Mouse (Mus musculus): ENCODE measurements around the gene Cenpt. TPM values are rescaled to one million over a fixed set of nuclear protein-coding genes. Genes with fewer than 3 reads are reported as not detected.

Cenpt gene
- total RNA-seq, 2 experiments from 2014 or later: 1.9 to 3.9 TPM

- intact Hi-C loops (cut with DNase I; ENCODE audit: low total_unique reads): no loop called here
- DNase-seq: no peak
These were observed 41.5 kb downstream of the Cenpt start for GRCm38 (mm10) chr8:105811543-105811942.

- DNase-seq: no peak
- intact Hi-C loops (cut with DNase I; ENCODE audit: low total_unique reads): no loop called here
These were observed 42.0 kb downstream of the Cenpt start for GRCm38 (mm10) chr8:105811061-105811460.

GRCm38 (mm10) chr8:105810245-105810786 is 42.8 kb downstream of the Cenpt start:
- intact Hi-C loops (cut with DNase I; ENCODE audit: low total_unique reads): no loop called here
- no peak for DNase-seq

GRCm38 (mm10) chr8:105808480-105808879 is 44.6 kb downstream of the Cenpt start:
- intact Hi-C loops (cut with DNase I; ENCODE audit: low total_unique reads): no loop called here
- DNase-seq: peak; percentile 69

- intact Hi-C loops (cut with DNase I; ENCODE audit: low total_unique reads): no loop called here
- DNase-seq: no peak
These were observed 45.3 kb downstream of the Cenpt start for GRCm38 (mm10) chr8:105807766-105808165.

GRCm38 (mm10) chr8:105805964-105806363 is 47.1 kb downstream of the Cenpt start:
- intact Hi-C loops (cut with DNase I; ENCODE audit: low total_unique reads): no loop called here
- no peak for DNase-seq

- DNase-seq: no peak
- intact Hi-C loops (cut with DNase I; ENCODE audit: low total_unique reads): no loop called here
These were observed 47.7 kb downstream of the Cenpt start for GRCm38 (mm10) chr8:105805346-105805745.

GRCm38 (mm10) chr8:105804797-105805196 is 48.3 kb downstream of the Cenpt start:
- no peak for DNase-seq
- intact Hi-C loops (cut with DNase I; ENCODE audit: low total_unique reads): no loop called here

- no peak for DNase-seq
- intact Hi-C loops (cut with DNase I; ENCODE audit: low total_unique reads): no loop called here
These were observed 51.7 kb downstream of the Cenpt start for GRCm38 (mm10) chr8:105801153-105801904.

- intact Hi-C loops (cut with DNase I; ENCODE audit: low total_unique reads): no loop called here
- peak; percentile 83 for DNase-seq
These were observed 53.8 kb downstream of the Cenpt start for GRCm38 (mm10) chr8:105799091-105799812.

GRCm38 (mm10) chr8:105798408-105798807 is 54.7 kb downstream of the Cenpt start:
- intact Hi-C loops (cut with DNase I; ENCODE audit: low total_unique reads): no loop called here
- DNase-seq: no peak

GRCm38 (mm10) chr8:105795785-105796184 is 57.3 kb downstream of the Cenpt start:
- intact Hi-C loops (cut with DNase I; ENCODE audit: low total_unique reads): no loop called here
- DNase-seq: no peak

Other genes starting within 250 kb of the Cenpt start
- gene Ripor1, start 248.0 kb downstream of the Cenpt start, total RNA-seq (2021): 10 to 100 TPM; 18.9 to 20.6 TPM
- gene Ctcf, start 216.7 kb downstream of the Cenpt start, total RNA-seq (2021): 10 to 100 TPM; 34.5 TPM
- gene Agrp, start 215.9 kb downstream of the Cenpt start, total RNA-seq (2021): 1 to 10 TPM in 1 of 2 experiments, under 1 TPM in 1; 0.73 to 1.7 TPM
- gene Carmil2, start 167.0 kb downstream of the Cenpt start, total RNA-seq (2021): under 1 TPM; 0.18 to 0.35 TPM
- 10 to 100 TPM in 1 of 2 experiments, 1 to 10 TPM in 1; 9.2 to 10.3 TPM for gene Acd, start 152.2 kb downstream of the Cenpt start, total RNA-seq (2021)
- 1 to 10 TPM; 5.2 to 7.0 TPM for gene Pard6a, start 152.1 kb downstream of the Cenpt start, total RNA-seq (2021)
- gene 4933405L10Rik, start 145.6 kb downstream of the Cenpt start, total RNA-seq (2021): not detected
- 1 to 10 TPM; 1.6 to 1.7 TPM for gene Enkd1, start 145.1 kb downstream of the Cenpt start, total RNA-seq (2021)
- 1 to 10 TPM; 7.8 to 7.9 TPM for gene Gfod2, start 94.6 kb downstream of the Cenpt start, total RNA-seq (2021)
- gene Ranbp10, start 25.9 kb downstream of the Cenpt start, total RNA-seq (2021): 10 to 100 TPM; 20.1 to 20.2 TPM
- gene Tsnaxip1, start 25.5 kb downstream of the Cenpt start, total RNA-seq (2021): not detected
- 10 to 100 TPM; 19.6 to 22.7 TPM for gene Thap11, start 1.9 kb upstream of the Cenpt start, total RNA-seq (2021)
- gene Nutf2, start 7.3 kb upstream of the Cenpt start, total RNA-seq (2021): 10 to 100 TPM; 63.8 to 66.0 TPM
- gene Edc4, start 27.6 kb upstream of the Cenpt start, total RNA-seq (2021): 10 to 100 TPM; 21.1 to 21.5 TPM
- under 1 TPM in 1 of 2 experiments, not detected in 1; 0.69 TPM for gene Nrn1l, start 40.3 kb upstream of the Cenpt start, total RNA-seq (2021)
- gene Pskh1, start 47.2 kb upstream of the Cenpt start, total RNA-seq (2021): 10 to 100 TPM; 12.8 to 13.8 TPM
- not detected for gene Ctrl, start 80.6 kb upstream of the Cenpt start, total RNA-seq (2021)
- gene Psmb10, start 85.2 kb upstream of the Cenpt start, total RNA-seq (2021): 10 to 100 TPM; 19.3 to 20.9 TPM
- gene Lcat, start 90.1 kb upstream of the Cenpt start, total RNA-seq (2021): under 1 TPM; 0.21 to 0.29 TPM
- gene Slc12a4, start 112.8 kb upstream of the Cenpt start, total RNA-seq (2021): 10 to 100 TPM; 12.1 to 19.1 TPM
- gene Dpep3, start 126.2 kb upstream of the Cenpt start, total RNA-seq (2021): not detected
- gene Dus2, start 138.1 kb upstream of the Cenpt start, total RNA-seq (2021): 10 to 100 TPM in 1 of 2 experiments, 1 to 10 TPM in 1; 9.4 to 10.4 TPM
- gene Dpep2nb, start 152.7 kb upstream of the Cenpt start, total RNA-seq (2021): not detected
- gene Ddx28, start 158.6 kb upstream of the Cenpt start, total RNA-seq (2021): 1 to 10 TPM; 9.5 to 9.7 TPM
- 10 to 100 TPM; 18.4 to 22.0 TPM for gene Nfatc3, start 205.6 kb upstream of the Cenpt start, total RNA-seq (2021)